In genomic region chr9:44552161-44552560, GRCm38 (mm10) we compare ENCODE assay signal across 14 mouse cellular contexts. TPM values are rescaled to one million over a fixed set of nuclear protein-coding genes. Genes with fewer than 3 reads are reported as not detected.
DNase-seq lines count a peak whose midpoint lies in the region; ATAC-seq lines count a peak whose summit lies in the region.
"Had no signal": no experiment of that assay in that cellular context is flagged by ENCODE, and none has a peak within 500 bp of the region (broad histone marks: within the 10 kb centered on the region; RNA-seq: fewer than 3 reads in every experiment).

No protein-coding gene starts in this region.

- H3K27ac ChIP-seq in hindbrain, embryonic 11.5 days (ENCODE audit: low read depth, low read length): no peak overlapping the region
- H3K27ac ChIP-seq in neural tube, embryonic 15.5 days (replicated peaks): no peak overlapping the region
- H3K27ac ChIP-seq: embryonic facial prominence, embryonic 12.5 days; limb, embryonic 12.5 days had no signal

- no peak overlapping the region for H3K4me3 ChIP-seq in hindbrain, embryonic 11.5 days (ENCODE audit: low read depth, low read length)
- no peak overlapping the region for H3K4me3 ChIP-seq in neural tube, embryonic 15.5 days (replicated peaks)
- H3K4me3 ChIP-seq: embryonic facial prominence, embryonic 12.5 days; limb, embryonic 12.5 days had no signal

- peak; percentile 32 to 47 for DNase-seq in heart, postnatal 10 days
- DNase-seq in heart, postnatal 36 days: no peak
- DNase-seq in R1 (ENCODE audit: low read depth, low spot score): peak; percentile 69
- peak; percentile 40 to 59 for DNase-seq in kidney, postnatal 4 days
- no peak for DNase-seq in spleen, postnatal 36 days (ENCODE audit: low spot score in 2 of 2)
- DNase-seq in hindbrain, embryonic 11.5 days (ENCODE audit: low spot score): no peak
- DNase-seq: gastrocnemius, postnatal 36 days; right cerebral cortex, postnatal 14 days had no signal

- peak; percentile 34; the same call in 1 of the 2 replicates for ATAC-seq in neutrophil, adult 5-6 weeks (ENCODE audit: extremely low read depth, insufficient number of reproducible peaks, low FRiP score, poor library complexity, severe bottlenecking)
- no peak for ATAC-seq in hindbrain, embryonic 11.5 days (ENCODE audit: low FRiP score)
- ATAC-seq in neural tube, embryonic 15.5 days (ENCODE audit: low FRiP score): no peak
- ATAC-seq: inflammation-experienced regulatory T-cells, adult 6 months had no signal

- H3K27me3 ChIP-seq in hindbrain, embryonic 11.5 days (ENCODE audit: control insufficient read depth, insufficient read depth, low read length): no peaks in the 10 kb centered on the region
- H3K27me3 ChIP-seq in neural tube, embryonic 15.5 days (replicated peaks): 0 out of 2 replicates have a peak, but pooled peaks cover 3% of the 10 kb centered on the region
- H3K27me3 ChIP-seq: embryonic facial prominence, embryonic 12.5 days; limb, embryonic 12.5 days had no signal

- intact Hi-C loops in heart, postnatal 10 days (cut with DNase I): no loop called here
- intact Hi-C loops in heart, postnatal 36 days (cut with DNase I): no loop called here

- no peaks in the 10 kb centered on the region for H3K9me3 ChIP-seq in hindbrain, embryonic 11.5 days (ENCODE audit: control insufficient read depth, low read length)
- H3K9me3 ChIP-seq in neural tube, embryonic 15.5 days (replicated peaks): no peaks in the 10 kb centered on the region
- H3K9me3 ChIP-seq: embryonic facial prominence, embryonic 12.5 days; G1E; limb, embryonic 12.5 days had no signal

- no peak overlapping the region for H3K9ac ChIP-seq in hindbrain, embryonic 11.5 days (ENCODE audit: low read depth, low read length)
- no peak overlapping the region for H3K9ac ChIP-seq in neural tube, embryonic 15.5 days (replicated peaks)
- H3K9ac ChIP-seq: embryonic facial prominence, embryonic 12.5 days; limb, embryonic 12.5 days had no signal

- no peak overlapping the region for H3K4me2 ChIP-seq in hindbrain, embryonic 11.5 days (replicated peaks; ENCODE audit: low read depth, low read length)
- no peak overlapping the region for H3K4me2 ChIP-seq in neural tube, embryonic 15.5 days
- H3K4me2 ChIP-seq: embryonic facial prominence, embryonic 12.5 days; limb, embryonic 12.5 days had no signal

- WGBS in hindbrain, embryonic 11.5 days: 84% methylated on average over 8 of the region's 8 CpGs
- WGBS in neural tube, embryonic 15.5 days: 87% methylated on average over 8 of the region's 8 CpGs

- H3K36me3 ChIP-seq in hindbrain, embryonic 11.5 days (ENCODE audit: control insufficient read depth, insufficient read depth, low read length): no peaks in the 10 kb centered on the region
- H3K36me3 ChIP-seq in neural tube, embryonic 15.5 days: no peaks in the 10 kb centered on the region
- H3K36me3 ChIP-seq: embryonic facial prominence, embryonic 12.5 days; G1E; limb, embryonic 12.5 days had no signal

- no peaks in the 10 kb centered on the region for H3K4me1 ChIP-seq in hindbrain, embryonic 11.5 days (replicated peaks; ENCODE audit: control insufficient read depth, insufficient read depth, low read length)
- no peaks in the 10 kb centered on the region for H3K4me1 ChIP-seq in neural tube, embryonic 15.5 days
- H3K4me1 ChIP-seq: embryonic facial prominence, embryonic 12.5 days; limb, embryonic 12.5 days had no signal

RNA-seq across cellular contexts. Expression of gene Cxcr5, which starts 9.5 kb away (rescaled TPM):
- total RNA-seq in heart, postnatal 10 days (2021): under 1 TPM; 0.24 to 0.27 TPM
- total RNA-seq in heart, postnatal 36 days (2021): under 1 TPM; 0.22 to 0.47 TPM
- total RNA-seq in neutrophil, adult 5-6 weeks (2017): 207 and 222 TPM in 2 replicates
- polyA plus RNA-seq in hindbrain, embryonic 11.5 days (2014; fragmentation: Nextera tagmentation; extraction: Ambion mirVana): 0.11 and 0.48 TPM in 2 replicates
- 0.26 TPM in 1 of 2 replicates, not detected in the other for polyA plus RNA-seq in neural tube, embryonic 15.5 days (2015; fragmentation: Nextera tagmentation; extraction: Ambion mirVana)
- total RNA-seq: gastrocnemius, postnatal 36 days had no signal
- polyA plus RNA-seq: G1E; limb, embryonic 12.5 days had no signal

RNA-seq across cellular contexts. Expression of gene Ddx6, which starts 52.5 kb away (rescaled TPM):
- total RNA-seq in heart, postnatal 10 days (2021): 100 to 1,000 TPM in 1 of 2 experiments, 10 to 100 TPM in 1; 96.2 to 104 TPM
- total RNA-seq in heart, postnatal 36 days (2021): 10 to 100 TPM; 82.0 to 85.0 TPM
- total RNA-seq in neutrophil, adult 5-6 weeks (2017): 301 and 311 TPM in 2 replicates
- polyA plus RNA-seq in hindbrain, embryonic 11.5 days (2014; fragmentation: Nextera tagmentation; extraction: Ambion mirVana): 16.0 and 32.7 TPM in 2 replicates
- 15.1 and 16.8 TPM in 2 replicates for polyA plus RNA-seq in neural tube, embryonic 15.5 days (2015; fragmentation: Nextera tagmentation; extraction: Ambion mirVana)

Comparison
In these comparisons a context has a peak if more than half of its experiments do, and no peak if none do; other contexts are left out.
1. DNase-seq: peak in heart, postnatal 10 days (2 of 2), R1 (single experiment) and kidney, postnatal 4 days (2 of 2); none in heart, postnatal 36 days (0 of 2), spleen, postnatal 36 days (0 of 2) and hindbrain, embryonic 11.5 days (single experiment).
2. RNA of gene Cxcr5, which starts 9.5 kb away (total RNA-seq): 207 to 222 TPM in neutrophil, adult 5-6 weeks; 0.22 to 0.47 TPM in heart, postnatal 36 days and 0.24 to 0.27 TPM in heart, postnatal 10 days; every median in the first group is over 100 times any median in the second.